ENCODE assay signal across 16 mouse cellular contexts in the genomic region with DNA sequence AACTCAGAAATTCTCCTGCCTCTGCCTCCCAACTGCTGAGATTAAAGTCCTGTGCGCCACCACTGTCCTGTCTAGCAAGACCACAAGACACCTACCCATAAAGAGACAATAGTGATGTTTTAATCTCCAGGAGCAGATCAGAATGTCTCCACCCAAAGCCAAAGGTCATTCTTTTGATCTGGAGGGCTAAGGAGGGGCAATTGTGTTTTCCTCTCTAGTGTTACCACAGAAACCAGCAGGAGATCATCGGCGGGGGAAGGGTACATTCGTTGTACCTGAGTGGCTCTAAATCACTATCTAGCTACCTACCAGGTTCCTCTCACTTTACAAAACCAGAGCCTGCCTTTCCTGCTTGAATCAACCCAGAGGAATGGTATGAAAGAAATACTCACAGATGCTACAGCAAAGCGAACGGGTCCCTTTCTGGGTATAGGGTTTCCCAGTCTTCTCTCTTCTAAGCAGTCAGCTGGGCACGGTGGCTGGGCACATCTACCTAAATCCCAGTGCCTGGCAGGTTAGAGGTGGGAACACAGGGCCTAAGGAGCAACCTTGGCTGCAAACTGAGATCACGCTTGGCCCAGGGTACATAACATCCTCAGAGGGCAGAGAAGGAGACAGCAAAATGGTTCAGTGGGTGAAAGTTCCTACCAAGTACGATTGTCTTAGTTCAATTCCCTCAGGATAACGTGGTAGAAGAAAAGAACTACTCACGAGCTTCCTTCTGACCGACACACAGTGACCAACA. TPM values are rescaled to one million over a fixed set of nuclear protein-coding genes. Genes with fewer than 3 reads are reported as not detected.
DNase-seq lines count a peak whose midpoint lies in the region; ATAC-seq and TF ChIP-seq lines count a peak whose summit lies in the region.
"Had no signal": no experiment of that assay in that cellular context is flagged by ENCODE, and none has a peak within 500 bp of the region (broad histone marks: within the 10 kb centered on the region; RNA-seq: fewer than 3 reads in every experiment).

No protein-coding gene starts in this region.

- WGBS in heart, embryonic 10.5 days, result 86% methylated on average over 12 of the region's 12 CpGs
- WGBS in liver, embryonic 16.5 days (ENCODE audit: insufficient replicate concordance), result 73% methylated on average over 12 of the region's 12 CpGs
- 77% methylated on average over 12 of the region's 12 CpGs for WGBS in intestine, embryonic 16.5 days

- intact Hi-C loops in heart, postnatal 25 days (cut with DNase I), result no loop called here

- no peak for TF ChIP-seq CTCF in CH12.LX (conservative IDR thresholded peaks at IDR 0.05 in 1 of 2, IDR thresholded peaks at IDR 0.05 in 1 of 2; ENCODE audit: low read depth in 2 of 2, low read length in 2 of 2)

- H3K4me1 ChIP-seq in heart, embryonic 10.5 days, result peaks cover 71% of the 10 kb centered on the region
- peaks cover 41 to 80% of the 10 kb centered on the region in 2 experiments for H3K4me1 ChIP-seq in CH12.LX (ENCODE audit: control insufficient read depth in 1 of 2, insufficient read depth in 2 of 2)
- H3K4me1 ChIP-seq in liver, embryonic 16.5 days (ENCODE audit: control insufficient read depth, low read depth, low read length), result peaks cover 47% of the 10 kb centered on the region
- H3K4me1 ChIP-seq in intestine, embryonic 16.5 days (ENCODE audit: control insufficient read depth, insufficient read depth, low read length), result peaks cover 34% of the 10 kb centered on the region

- H3K4me3 ChIP-seq in heart, embryonic 10.5 days, result no peak overlapping the region
- no peak overlapping the region for H3K4me3 ChIP-seq in CH12.LX (replicated peaks in 1 of 3; ENCODE audit: low read depth in 2 of 3, low read length in 2 of 3, poor library complexity in 1 of 3)
- H3K4me3 ChIP-seq in liver, embryonic 16.5 days (ENCODE audit: low read depth, low read length), result no peak overlapping the region
- H3K4me3 ChIP-seq in intestine, embryonic 16.5 days (ENCODE audit: low read length), result no peak overlapping the region
- H3K4me3 ChIP-seq: midbrain, embryonic 10.5 days; neural tube, embryonic 13.5 days had no signal

- H3K9ac ChIP-seq in CH12.LX (ENCODE audit: insufficient read depth, low read depth), result no peak overlapping the region
- no peak overlapping the region for H3K9ac ChIP-seq in liver, embryonic 16.5 days (ENCODE audit: low read depth, low read length)
- no peak overlapping the region for H3K9ac ChIP-seq in intestine, embryonic 16.5 days (ENCODE audit: low read depth, low read length)
- H3K9ac ChIP-seq: forebrain, postnatal 0 days; neural tube, embryonic 13.5 days had no signal

- H3K27me3 ChIP-seq in heart, embryonic 10.5 days (ENCODE audit: insufficient read depth, poor library complexity, severe bottlenecking), result no peaks in the 10 kb centered on the region
- H3K27me3 ChIP-seq in CH12.LX (replicated peaks), result no peaks in the 10 kb centered on the region
- H3K27me3 ChIP-seq in liver, embryonic 16.5 days (ENCODE audit: control insufficient read depth, insufficient read depth, low read depth, low read length), result no peaks in the 10 kb centered on the region
- H3K27me3 ChIP-seq in intestine, embryonic 16.5 days (replicated peaks; ENCODE audit: control insufficient read depth, insufficient read depth, low read length), result no peaks in the 10 kb centered on the region
- H3K27me3 ChIP-seq: neural tube, embryonic 13.5 days; Patski had no signal

- TF ChIP-seq EP300 in CH12.LX (IDR thresholded peaks at IDR 0.05; ENCODE audit: low read length), result no peak

- no peak for ATAC-seq in liver, embryonic 16.5 days (ENCODE audit: low read depth)
- ATAC-seq in intestine, embryonic 16.5 days, result no peak
- ATAC-seq: forebrain, postnatal 0 days; inflammation-experienced regulatory T-cells, adult 6 months; Patski had no signal

- TF ChIP-seq RAD21 in CH12.LX (IDR thresholded peaks at IDR 0.05; ENCODE audit: low read depth, low read length), result no peak

- H3K4me2 ChIP-seq in CH12.LX (ENCODE audit: insufficient read depth, low read depth, poor library complexity, severe bottlenecking), result no peak overlapping the region
- H3K4me2 ChIP-seq in liver, embryonic 16.5 days (ENCODE audit: low read depth, low read length), result no peak overlapping the region
- H3K4me2 ChIP-seq in intestine, embryonic 16.5 days (ENCODE audit: low read depth, low read length), result no peak overlapping the region
- H3K4me2 ChIP-seq: neural tube, embryonic 13.5 days had no signal

- H3K36me3 ChIP-seq in heart, embryonic 10.5 days, result 0 out of 2 replicates have a peak, but pooled peaks cover 3% of the 10 kb centered on the region
- H3K36me3 ChIP-seq in CH12.LX (replicated peaks in 1 of 2; ENCODE audit: control insufficient read depth in 1 of 2, insufficient read depth in 1 of 2, low read length in 1 of 2), result peaks cover 3 to 55% of the 10 kb centered on the region in 2 experiments
- no peaks in the 10 kb centered on the region for H3K36me3 ChIP-seq in liver, embryonic 16.5 days (ENCODE audit: control insufficient read depth, insufficient read depth)
- no peaks in the 10 kb centered on the region for H3K36me3 ChIP-seq in intestine, embryonic 16.5 days (ENCODE audit: control insufficient read depth, insufficient read depth, low read length)
- H3K36me3 ChIP-seq: neural tube, embryonic 13.5 days had no signal

- peak overlapping the region; percentile 75; the same call in 1 of the 2 replicates for H3K27ac ChIP-seq in heart, embryonic 10.5 days
- H3K27ac ChIP-seq in CH12.LX (ENCODE audit: insufficient read depth, low read depth), result peak overlapping the region; percentile 87
- peak overlapping the region; percentile 16; the same call in 1 of the 2 replicates for H3K27ac ChIP-seq in liver, embryonic 16.5 days (ENCODE audit: low read length)
- H3K27ac ChIP-seq in intestine, embryonic 16.5 days (ENCODE audit: low read length), result no peak overlapping the region
- H3K27ac ChIP-seq: midbrain, embryonic 10.5 days; neural tube, embryonic 13.5 days had no signal

- TF ChIP-seq POLR2A in CH12.LX (IDR thresholded peaks at IDR 0.05; ENCODE audit: low read depth, low read length), result no peak

- DNase-seq in heart, embryonic 10.5 days (ENCODE audit: low spot score), result no peak
- DNase-seq in heart, postnatal 25 days (ENCODE audit: low spot score), result no peak
- no peak for DNase-seq in CH12.LX (ENCODE audit: extremely low read depth)
- peak; percentile 91 for DNase-seq in ZHBTc4 (ENCODE audit: low read depth, low spot score)
- no peak for DNase-seq in left cerebral cortex, adult 18-20 months (ENCODE audit: low spot score in 2 of 2)
- no peak for DNase-seq in retina, postnatal 1 day
- DNase-seq: cerebellum, postnatal 10 days; forebrain, postnatal 0 days; kidney, postnatal 4 days; lung, postnatal 10 days had no signal

- in situ Hi-C loops in CH12.LX (cut with MboI; ENCODE audit: low pct_ligation_motif_present, low pct_unique_long_range_greater_than_20kb, low sequenced_read_pairs), result loop anchor here (10.0 kb wide), 1 partner anchor 50 kb away; no protein-coding TSS in a partner anchor

- dilution Hi-C loops in CH12.LX (cut with MboI; ENCODE audit: extremely low pct_ligation_motif_present, extremely low pct_unique_long_range_greater_than_20kb, low sequenced_read_pairs), result no loop called here

- H3K9me3 ChIP-seq in heart, embryonic 10.5 days, result no peaks in the 10 kb centered on the region
- no peaks in the 10 kb centered on the region for H3K9me3 ChIP-seq in CH12.LX (replicated peaks; ENCODE audit: low read length)
- no peaks in the 10 kb centered on the region for H3K9me3 ChIP-seq in liver, embryonic 16.5 days (replicated peaks; ENCODE audit: control insufficient read depth, low read length)
- H3K9me3 ChIP-seq in intestine, embryonic 16.5 days (ENCODE audit: control insufficient read depth, low read length), result no peaks in the 10 kb centered on the region
- H3K9me3 ChIP-seq: midbrain, embryonic 10.5 days; neural tube, embryonic 13.5 days had no signal

- H3K79me2 ChIP-seq in CH12.LX (replicated peaks; ENCODE audit: control insufficient read depth, extremely low read depth, insufficient read depth, poor library complexity, severe bottlenecking), result peaks cover 98% of the 10 kb centered on the region

TF ChIP-seq in CH12.LX, 34 proteins besides CTCF, POLR2A, EP300 and RAD21:
- TF ChIP-seq IRF4 (IDR thresholded peaks at IDR 0.05; ENCODE audit: low read depth, low read length) (0 out of 2 replicates have a peak, but pooled peaks have one; percentile 6), ZKSCAN1 (IDR thresholded peaks at IDR 0.05; ENCODE audit: borderline replicate concordance, low read depth, low read length) (no peak), UBTF (IDR thresholded peaks at IDR 0.05; ENCODE audit: low read depth, low read length) (no peak)

RNA-seq across cellular contexts. Expression of a gene that starts 10.3 kb away (rescaled TPM):
- 80.6 and 114 TPM in 2 replicates for polyA plus RNA-seq in heart, embryonic 10.5 days (2016; fragmentation: Nextera tagmentation; extraction: Ambion mirVana)
- total RNA-seq in heart, postnatal 25 days (2021), result 10 to 100 TPM; 54.7 to 59.7 TPM
- 235 and 254 TPM in 2 replicates for total RNA-seq in CH12.LX (2012; rRNA removed)
- total RNA-seq in CH12.LX (2014; rRNA removed), result 312 and 363 TPM in 2 replicates
- 323 and 392 TPM in 2 replicates for polyA plus RNA-seq in CH12.LX (2012; ENCODE audit: insufficient read length, low read depth)
- 28.9 and 30.8 TPM in 2 replicates for polyA plus RNA-seq in liver, embryonic 16.5 days (2015; fragmentation: Nextera tagmentation; extraction: Ambion mirVana)
- total RNA-seq in left cerebral cortex, adult 18-20 months (2021), result 10 to 100 TPM; 29.2 to 39.2 TPM
- 30.8 and 36.8 TPM in 2 replicates for polyA plus RNA-seq in intestine, embryonic 16.5 days (2015; fragmentation: Nextera tagmentation; extraction: Ambion mirVana)

RNA-seq across cellular contexts. Expression of a gene that starts 33.4 kb away (rescaled TPM):
- 79.1 and 88.0 TPM in 2 replicates for polyA plus RNA-seq in heart, embryonic 10.5 days (2016; fragmentation: Nextera tagmentation; extraction: Ambion mirVana)
- 10 to 100 TPM; 87.3 to 94.7 TPM for total RNA-seq in heart, postnatal 25 days (2021)
- total RNA-seq in CH12.LX (2012; rRNA removed), result 80.6 and 87.0 TPM in 2 replicates
- total RNA-seq in CH12.LX (2014; rRNA removed), result 153 and 168 TPM in 2 replicates
- polyA plus RNA-seq in CH12.LX (2012; ENCODE audit: insufficient read length, low read depth), result 92.8 and 127 TPM in 2 replicates
- polyA plus RNA-seq in liver, embryonic 16.5 days (2015; fragmentation: Nextera tagmentation; extraction: Ambion mirVana), result 57.3 and 61.3 TPM in 2 replicates
- total RNA-seq in left cerebral cortex, adult 18-20 months (2021), result 10 to 100 TPM; 46.0 to 51.6 TPM
- polyA plus RNA-seq in intestine, embryonic 16.5 days (2015; fragmentation: Nextera tagmentation; extraction: Ambion mirVana), result 132 and 133 TPM in 2 replicates
